Mouse (Mus musculus): ENCODE measurements around the gene Nit2.
"Not testable (repeated sequence)": the region's sequence is repeated elsewhere in the genome, so short reads cannot be mapped to it uniquely, and the experiment has no call there.

Nit2 gene

DNA sequence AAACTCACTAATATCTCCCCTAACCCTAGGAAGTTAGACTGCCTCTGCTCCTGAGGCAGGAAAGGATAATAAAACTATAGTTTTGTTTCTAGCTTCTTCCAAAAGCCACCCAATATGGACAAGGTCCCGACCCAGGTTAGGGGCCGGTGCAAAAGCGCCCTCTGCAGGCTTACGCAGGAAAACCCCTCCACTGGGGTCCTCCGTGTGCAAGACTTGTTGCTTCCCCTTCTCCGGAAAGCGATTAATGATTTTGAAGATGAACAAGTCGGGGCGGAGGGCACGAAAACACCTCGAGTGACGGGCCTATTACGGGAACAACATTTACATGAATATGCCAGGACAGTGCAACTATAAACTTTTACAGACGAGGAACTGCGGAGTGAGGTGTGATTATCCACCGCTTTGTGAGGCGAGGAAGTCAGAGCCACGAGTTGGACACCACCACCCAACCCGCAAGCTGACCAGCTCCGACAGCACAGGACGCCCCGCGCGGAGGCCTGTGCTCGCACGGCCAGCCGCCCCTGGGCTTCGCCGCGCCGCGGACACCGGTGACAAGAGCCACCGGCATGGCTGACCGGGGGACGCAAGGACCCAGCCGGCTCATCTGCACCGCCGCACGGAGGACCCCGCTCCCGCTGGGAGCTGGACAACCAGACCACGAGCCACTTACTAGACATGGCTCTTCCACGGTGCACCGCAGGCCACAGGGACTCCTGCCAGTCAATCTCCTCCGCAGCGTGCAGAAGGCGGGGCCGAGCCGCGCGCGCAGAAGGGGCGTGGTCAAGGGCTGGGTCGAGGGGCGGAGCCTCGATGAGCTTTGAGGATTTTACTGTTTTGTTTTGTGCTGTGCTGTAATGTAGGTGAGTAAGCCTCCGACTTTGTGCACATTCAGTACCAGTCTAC is at the start of gene Nit2:
Gene Nit2, minus strand, starts transcription at position 731 of the 903 bp plus-strand sequence.
- DNase-seq (ENCODE audit: low read depth, low spot score) = peak; percentile 65

DNA sequence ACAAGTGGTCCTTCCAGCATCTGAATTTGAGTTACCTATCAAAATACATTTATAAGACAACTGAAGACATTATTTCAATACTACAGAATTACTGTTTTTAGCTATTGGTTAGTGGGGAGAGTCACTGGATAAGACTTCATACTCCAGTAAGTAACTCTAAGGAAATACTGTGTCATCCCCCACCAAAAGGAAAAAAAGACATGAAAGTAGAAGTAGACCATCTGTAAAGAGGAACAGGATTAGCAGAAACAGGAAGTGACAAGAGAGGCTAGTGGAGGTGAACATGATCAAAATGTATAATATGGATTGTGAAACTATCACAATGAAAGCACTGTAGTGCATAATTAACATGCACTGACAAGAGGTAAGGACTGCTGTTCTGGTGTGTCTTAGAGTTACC is 48.8 kb upstream of the Nit2 start:
- peak; percentile 9 for DNase-seq (ENCODE audit: low read depth, low spot score)

DNA sequence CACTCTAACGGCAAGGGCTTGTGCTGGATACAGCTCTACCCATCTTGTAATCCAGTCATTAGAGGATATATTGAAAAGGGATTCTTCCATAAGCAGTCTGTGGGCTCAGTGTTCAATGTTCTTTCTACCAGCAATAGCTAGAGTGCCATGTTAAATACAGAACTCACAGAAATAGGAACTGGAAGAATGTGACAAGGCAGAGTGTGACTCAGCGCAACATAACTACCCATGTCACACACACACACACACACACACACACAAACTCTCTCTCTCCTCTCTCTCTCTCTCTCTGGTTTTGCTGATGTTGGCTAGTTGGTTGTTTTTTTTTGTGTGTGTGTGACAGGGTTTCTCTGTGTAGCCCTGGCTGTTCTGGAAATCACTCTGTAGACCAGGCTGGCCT is 43.9 kb upstream of the Nit2 start:
- DNase-seq (ENCODE audit: low read depth, low spot score) = no peak

DNA sequence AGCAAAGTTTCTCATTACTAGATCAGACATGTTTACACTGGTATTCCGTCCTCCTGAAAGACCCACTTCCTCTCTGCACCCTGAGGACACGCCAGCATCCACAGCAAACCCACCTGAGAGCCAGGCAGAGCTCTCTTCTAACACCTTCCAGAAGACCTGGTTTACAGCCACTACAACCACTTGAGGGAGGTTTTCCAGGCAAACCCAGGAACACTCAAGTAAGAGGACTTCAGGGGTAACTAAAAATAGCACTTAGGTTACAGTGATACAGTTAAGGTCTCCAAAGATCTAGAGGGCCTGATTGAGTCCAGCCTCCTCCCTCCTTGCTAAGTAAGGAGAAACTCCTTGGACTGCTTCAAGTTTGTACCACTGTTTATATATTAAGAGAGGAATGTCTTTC is 41.2 kb upstream of the Nit2 start:
- DNase-seq (ENCODE audit: low read depth, low spot score) = no peak

DNA sequence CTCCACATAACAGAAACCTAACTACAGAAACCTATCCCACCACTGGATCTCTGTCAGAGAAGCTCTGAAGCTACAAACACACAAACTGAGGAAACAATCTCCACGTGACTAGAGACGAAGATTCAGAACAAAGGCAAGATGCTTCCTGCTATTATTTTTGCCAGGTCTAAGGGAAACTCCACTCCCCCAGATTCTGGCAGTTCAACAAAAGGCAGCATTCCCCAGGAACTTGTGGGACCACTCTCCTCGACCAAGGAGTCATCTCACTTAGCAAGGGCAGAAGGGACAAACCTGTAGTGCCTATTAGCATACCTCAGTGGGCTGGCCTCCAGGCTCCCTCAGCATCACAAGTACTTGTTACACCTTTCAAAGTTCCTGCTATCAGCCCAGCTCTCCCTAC is 30.1 kb upstream of the Nit2 start:
- no peak for DNase-seq (ENCODE audit: low read depth, low spot score)

DNA sequence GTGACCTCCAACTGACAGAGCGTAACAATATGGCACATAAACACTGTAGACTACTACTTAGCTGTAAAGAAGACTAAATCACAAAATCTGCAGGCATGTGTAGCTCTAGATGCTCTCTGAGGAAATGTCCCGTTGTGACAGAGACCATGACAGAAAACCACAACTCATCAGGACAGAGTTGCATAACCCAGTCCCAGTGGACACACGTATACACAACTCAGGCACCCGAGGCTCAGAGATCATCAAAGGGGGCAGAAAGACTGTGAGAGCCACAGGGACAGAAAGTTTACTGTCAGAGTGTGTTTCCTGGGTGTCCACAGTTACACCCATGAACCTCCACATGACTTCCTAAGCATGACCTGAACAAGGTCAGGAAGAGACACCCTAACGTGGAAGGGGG is 29.4 kb upstream of the Nit2 start:
- DNase-seq (ENCODE audit: low read depth, low spot score) = no peak

DNA sequence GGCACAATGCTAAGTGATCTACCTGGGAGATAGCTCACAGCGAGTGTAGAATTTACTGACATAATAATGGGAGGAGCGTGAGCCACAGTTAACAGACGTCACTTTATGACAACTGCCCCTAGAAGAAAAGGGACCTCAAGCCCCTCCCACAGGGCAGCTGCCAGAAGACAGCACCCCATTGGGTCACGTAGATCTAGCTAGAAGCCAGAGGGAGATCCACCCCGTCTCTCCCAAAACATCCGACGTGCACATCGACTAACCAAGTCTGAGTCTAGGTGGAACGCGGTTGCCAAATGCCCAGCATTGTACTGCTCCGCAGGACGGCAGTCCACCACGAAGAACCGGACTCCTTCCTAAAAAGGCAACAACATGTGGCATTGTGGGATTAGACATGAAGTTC is 24.1 kb upstream of the Nit2 start:
- no peak for DNase-seq (ENCODE audit: low read depth, low spot score)

DNA sequence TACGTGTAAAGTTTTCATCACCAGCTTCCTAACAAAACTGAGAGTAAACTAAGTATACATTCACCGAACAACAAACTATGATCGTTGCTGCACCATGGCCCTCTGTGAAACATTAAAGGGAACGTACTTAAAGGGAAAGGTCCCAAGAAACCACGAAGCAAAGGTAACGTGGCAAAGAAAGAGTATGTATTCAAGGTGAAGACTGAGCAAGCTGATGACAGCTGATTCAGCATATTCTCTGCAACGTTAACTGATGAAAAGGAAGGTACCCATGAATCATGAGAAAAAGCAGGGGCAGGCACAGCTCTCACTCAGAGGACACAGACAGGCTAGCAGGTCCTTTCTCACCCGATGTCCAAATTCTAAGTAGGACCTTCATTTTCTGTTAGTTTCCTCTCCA is 23.2 kb upstream of the Nit2 start:
- no peak for DNase-seq (ENCODE audit: low read depth, low spot score)

DNA sequence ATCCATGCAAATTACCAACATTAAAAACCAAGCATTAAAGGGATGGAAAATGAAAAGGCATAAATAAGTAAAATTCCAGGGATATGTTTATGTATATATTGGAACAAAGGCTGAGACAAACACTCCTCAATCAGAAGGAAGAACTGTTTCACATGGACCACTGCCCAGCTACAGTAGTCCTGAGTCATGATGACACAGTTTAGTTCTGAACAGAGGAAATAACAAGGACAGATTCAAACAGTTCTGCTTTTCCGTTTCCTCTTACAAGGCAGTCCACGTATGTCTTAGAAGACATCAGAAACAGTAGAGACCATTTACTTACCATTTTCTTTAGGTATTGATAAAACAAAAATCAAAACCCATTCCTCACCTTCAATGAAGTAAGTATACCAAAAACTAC is 22.4 kb upstream of the Nit2 start:
- DNase-seq (ENCODE audit: low read depth, low spot score) = peak; percentile 16

DNA sequence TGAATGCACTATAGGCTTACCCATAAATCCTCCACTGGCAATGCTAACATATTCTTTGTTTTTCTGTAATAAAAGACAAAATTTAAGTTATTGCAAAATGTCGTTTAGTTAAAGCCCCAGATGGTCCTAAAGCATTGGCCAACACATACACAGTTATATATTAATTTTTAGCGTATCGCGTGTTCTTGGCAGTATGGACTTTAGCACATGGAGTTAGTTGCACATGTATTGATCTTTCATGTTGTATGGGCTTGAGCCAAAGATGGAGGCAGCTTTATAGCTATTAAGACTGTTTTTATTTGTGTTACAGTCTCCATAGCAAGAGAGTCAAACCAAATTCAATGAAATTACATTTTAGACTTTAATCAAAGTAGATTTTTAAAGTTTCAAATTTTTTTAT is 19.5 kb upstream of the Nit2 start:
- DNase-seq (ENCODE audit: low read depth, low spot score) = no peak

DNA sequence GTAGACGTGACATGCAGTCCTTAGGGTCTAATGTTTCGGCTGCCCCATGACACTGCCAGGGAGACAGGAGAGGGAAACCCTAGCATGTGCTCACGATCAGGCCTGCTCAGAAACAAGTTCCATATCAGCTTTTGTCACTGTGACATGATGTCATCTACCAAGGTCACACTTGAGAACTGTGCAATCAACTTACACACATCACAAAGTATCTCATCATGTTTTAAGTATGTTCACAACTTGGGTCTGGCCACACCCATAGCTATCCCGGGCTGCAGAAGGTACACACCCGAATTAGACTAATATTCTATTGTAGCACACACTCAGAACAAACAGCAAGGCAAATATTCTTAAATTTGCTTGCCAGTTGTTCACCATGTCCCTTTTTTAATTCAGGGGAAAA is 14.9 kb upstream of the Nit2 start:
- no peak for DNase-seq (ENCODE audit: low read depth, low spot score)

DNA sequence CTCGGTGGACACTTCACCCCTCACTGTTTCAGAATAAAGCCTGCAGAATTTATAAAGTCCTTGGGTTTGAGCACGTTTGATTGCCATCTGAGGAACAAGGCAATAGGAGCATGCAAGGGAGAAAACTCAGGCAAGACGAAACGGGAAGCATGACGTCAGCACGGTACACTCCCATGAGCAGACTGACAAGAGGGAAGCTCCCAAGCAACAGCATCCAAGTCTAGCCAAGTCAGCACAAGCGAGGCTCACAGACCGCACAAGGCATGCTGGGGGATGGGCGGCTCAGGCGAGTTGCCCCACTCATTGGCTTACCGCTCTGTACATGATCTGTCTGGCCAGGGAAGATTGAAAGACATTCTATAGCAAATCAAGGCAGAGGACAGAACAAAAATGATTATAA is 14.0 kb upstream of the Nit2 start:
- DNase-seq (ENCODE audit: low read depth, low spot score) = peak; percentile 44

DNA sequence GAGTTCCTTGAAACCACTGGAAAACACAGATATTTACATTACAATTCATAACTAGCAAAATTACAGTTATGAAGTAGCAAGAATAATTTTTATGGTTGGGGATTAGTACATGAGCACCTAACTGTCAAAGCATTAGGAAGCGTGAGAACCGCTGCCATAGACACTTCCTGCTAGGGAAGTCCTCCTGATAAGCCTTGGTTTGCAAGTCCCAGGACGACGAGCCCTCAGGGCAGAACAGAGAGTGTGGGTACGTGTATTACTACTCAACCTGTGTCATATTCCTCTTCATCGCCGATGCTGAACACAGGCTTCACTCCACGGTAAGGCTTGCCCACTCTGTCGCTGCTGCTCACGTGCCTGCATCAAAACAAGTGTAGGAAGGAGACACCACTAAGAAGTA is 10.5 kb upstream of the Nit2 start:
- no peak for DNase-seq (ENCODE audit: low read depth, low spot score)

DNA sequence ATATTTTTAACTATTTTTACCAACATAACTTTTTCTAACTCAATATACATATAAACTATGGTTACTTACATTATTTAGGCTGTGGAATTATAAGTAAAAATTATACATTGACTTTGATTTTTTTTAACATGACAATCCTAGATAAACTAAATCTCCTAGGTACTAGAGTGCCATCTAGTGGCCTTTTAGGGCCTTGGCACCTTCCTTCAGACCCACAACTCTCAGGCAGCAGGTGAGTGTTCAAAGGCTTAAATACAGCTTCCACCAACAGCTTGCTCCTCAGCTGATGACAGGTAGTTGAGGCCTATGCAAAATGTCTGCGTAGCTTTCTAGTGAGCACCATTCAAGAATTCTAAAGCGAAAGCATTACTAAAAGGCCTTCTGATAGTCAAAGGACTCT is 10.1 kb upstream of the Nit2 start:
- DNase-seq (ENCODE audit: low read depth, low spot score) = peak; percentile 46

DNA sequence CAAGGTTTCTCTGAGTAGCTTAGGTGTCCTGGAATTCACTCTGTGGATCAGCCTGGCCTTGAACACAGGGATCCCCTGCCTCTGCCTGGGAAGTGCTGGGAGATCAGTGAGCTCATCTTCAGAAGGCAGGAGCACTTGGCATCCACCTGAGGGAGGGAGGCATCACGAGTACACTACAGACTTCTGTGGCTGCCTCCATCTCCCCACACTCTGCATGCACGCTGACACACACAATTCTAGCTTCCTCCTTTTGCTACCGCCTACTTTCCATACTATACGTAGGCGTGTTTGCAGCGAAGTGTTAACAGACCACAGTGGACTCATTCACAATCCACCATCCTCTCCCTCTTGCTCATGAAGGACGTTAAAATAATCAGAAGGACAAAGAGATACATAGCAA is 9.1 kb upstream of the Nit2 start:
- peak; percentile 76 for DNase-seq (ENCODE audit: low read depth, low spot score)

DNA sequence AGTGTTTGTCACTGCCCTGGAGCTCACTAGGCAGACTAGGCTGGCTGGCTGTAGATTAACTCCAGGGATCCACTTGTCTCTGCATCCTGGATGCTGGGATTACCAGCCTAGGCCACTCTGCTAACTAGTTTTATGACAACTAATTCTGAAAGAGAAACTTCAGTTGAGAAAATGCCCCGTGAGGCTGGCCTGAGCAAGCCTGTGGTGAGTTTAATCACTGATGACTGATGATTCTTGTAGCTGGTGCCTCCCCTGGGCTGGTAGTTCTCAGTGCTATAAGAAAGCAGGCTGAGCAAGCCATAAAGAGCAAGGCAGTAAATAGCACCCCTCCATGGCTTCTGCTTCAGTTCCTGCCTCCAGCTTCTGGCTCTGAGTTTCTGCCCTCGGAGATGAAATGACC is 8.6 kb upstream of the Nit2 start:
- no peak for DNase-seq (ENCODE audit: low read depth, low spot score)

DNA sequence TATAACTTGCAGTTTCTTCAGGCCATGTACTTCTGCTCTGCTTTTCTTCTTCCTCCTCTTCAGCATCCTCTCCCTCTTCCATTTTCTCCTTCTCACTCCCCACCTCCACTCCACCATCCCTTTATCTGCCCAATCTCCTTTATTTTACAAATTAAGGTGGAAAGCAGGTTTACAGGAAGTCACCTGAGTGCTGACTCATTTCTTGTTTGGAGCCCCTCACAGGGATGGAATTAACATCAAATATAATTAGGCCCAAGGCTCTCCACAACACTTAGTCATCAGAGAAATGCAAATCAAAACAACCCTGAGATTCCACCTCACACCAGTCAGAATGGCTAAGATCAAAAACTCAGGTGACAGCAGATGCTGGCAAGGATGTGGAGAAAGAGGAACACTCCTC is 7.3 kb upstream of the Nit2 start:
- not testable (repeated sequence) for DNase-seq (ENCODE audit: low read depth, low spot score)

DNA sequence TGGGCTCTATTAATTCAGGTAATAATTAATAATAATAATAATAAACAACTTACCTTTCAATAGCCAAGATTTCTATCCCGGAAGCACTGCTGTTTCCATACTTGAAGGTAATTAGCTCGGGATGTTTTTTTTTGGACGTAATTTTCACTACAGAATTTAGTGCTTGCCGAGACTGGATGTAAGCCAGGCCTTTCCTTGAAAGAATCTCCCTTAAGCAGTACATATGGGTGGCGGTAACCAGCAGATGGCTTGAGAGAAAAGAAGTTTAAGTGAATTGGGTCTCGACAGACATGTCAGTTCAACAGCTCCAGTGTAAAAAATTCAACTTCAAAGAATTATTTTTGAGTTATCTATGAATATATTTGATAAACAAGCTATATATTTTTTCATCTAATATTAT is 4.4 kb upstream of the Nit2 start:
- DNase-seq (ENCODE audit: low read depth, low spot score) = peak; percentile 58

DNA sequence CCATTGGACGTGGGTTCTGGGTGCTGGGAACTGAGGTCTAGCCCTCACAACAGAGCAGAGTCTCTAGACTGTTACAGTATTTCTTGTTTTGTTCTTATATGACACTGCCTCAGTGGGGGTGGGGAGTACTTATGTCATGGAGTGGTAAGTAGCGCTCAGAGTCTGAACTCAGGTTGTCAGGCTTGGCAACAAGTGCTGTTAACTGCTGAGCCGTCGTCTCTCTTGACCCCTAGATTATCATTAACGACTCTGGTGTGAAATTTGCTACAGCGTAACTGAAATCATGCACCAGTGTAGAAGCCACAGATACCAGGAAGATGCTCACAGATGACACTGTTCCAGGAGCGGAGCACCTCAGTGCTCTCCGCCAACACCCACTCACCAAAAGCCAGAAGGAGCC is 4.0 kb upstream of the Nit2 start:
- no peak for DNase-seq (ENCODE audit: low read depth, low spot score)

DNA sequence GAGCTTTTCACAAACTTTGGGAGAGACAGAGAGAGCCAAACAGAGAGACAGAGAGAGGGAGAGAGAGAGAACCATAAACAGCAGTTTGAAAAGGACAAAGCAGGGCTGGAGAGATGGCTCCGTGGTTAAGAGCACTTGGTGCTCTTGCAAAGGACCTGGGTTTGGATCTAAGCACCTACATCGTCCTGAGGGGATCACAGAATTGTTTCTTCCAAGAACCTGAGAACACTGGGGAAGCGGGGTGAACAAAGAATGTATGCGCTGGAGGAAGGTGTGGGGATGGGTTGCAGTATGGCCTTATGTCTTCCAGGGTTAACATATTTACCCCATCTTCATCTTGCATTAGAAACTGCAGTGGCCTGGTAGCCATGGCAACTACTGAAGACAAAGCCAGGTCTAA is 1.1 kb upstream of the Nit2 start:
- DNase-seq (ENCODE audit: low read depth, low spot score) = no peak

DNA sequence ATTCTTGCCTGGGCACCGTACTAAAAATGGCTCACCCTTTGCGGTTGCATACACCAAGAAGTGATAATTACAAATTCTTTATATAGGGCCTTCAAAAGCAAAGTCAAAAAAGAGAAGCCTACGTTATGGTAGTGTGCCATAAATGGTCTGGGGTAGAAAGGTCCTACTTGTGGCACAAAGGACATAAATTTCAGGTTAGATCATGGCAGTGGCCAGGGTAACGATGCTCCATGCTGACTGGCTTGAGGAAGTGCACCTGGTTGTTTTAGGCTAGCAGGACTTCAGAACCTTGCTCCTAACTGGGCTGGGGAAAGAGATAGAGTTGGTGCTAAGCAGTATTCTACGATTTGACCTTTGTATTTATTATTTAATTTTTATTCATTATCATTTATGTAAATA is 372 bp upstream of the Nit2 start:
- no peak for DNase-seq (ENCODE audit: low read depth, low spot score)

DNA sequence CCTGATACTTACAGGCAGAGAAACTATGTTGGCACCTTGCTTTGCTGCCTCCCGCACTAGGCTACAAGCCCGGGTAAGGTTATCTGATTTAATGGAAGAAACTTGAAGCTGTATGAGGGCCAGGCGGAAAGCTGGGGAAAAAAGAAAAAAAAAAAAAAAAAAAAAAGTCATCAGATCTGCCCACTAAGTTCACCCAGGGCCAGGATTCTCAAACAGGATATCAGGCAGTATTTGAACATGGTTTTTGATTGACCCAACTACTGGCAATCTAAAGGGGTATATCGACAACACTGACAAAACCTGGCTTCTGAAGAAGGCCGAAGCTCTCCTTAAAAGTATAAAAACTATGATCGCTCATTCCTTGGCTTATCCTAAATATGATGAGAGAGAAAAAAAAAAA is 1.1 kb downstream of the Nit2 start:
- DNase-seq (ENCODE audit: low read depth, low spot score) = no peak

DNA sequence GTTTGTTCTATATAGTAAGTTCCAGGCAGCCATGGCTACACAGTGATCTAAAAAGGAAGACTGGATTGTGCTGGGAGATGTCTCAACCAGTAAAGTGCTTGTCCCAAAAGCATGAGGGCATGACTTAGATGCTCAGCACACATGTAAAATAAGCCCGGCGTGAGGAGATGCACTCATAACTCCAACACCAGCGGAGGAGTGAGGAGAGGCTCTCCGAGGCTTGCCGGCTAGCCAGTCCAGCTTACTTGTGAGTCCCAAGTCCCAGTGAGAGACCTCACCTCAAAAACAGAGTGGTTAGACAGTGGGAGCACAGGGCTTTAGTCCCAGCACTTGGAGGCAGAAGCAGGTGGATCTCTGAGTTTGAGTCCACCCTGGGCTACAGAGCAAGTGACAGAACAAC is 2.0 kb downstream of the Nit2 start:
- DNase-seq (ENCODE audit: low read depth, low spot score) = no peak

DNA sequence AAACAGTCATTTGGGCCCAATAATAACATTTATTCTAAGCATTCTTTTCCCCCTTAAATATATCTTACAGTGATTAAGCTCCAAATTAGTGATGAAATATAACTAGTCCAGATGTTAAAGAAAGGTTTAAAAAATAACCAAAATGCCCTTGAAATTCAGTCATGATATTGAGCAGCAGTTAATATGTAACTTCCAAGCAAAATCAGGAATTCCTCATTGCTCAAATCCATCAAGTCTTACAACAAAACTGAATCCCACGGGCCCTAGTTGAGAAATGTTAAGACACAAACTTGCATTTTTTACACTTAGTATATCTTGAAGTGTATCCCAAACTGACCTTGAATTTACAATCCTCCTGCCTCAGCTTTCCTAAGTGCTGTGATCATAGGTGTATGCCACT is 3.4 kb downstream of the Nit2 start:
- DNase-seq (ENCODE audit: low read depth, low spot score) = no peak
